Mouse (Mus musculus): ENCODE results near the gene Spry2. TPM values are rescaled to one million over a fixed set of nuclear protein-coding genes. Genes with fewer than 3 reads are reported as not detected.

Spry2 gene
- total RNA-seq, 2 experiments from 2014 or later: 25.0 to 31.8 TPM

GRCm38 (mm10) chr14:105894971-105895873 lies 1.4 kb downstream of the Spry2 start:
- DNase-seq: peak; percentile 63
- intact Hi-C loops (cut with DNase I; ENCODE audit: low total_unique reads): loop anchor here (5.0 kb wide), 1 partner anchor 153 kb away; no protein-coding TSS in a partner anchor

GRCm38 (mm10) chr14:105893623-105893995 lies 3.0 kb downstream of the Spry2 start:
- intact Hi-C loops (cut with DNase I; ENCODE audit: low total_unique reads): loop anchor here (5.0 kb wide), 1 partner anchor 151 kb away; no protein-coding TSS in a partner anchor
- peak; percentile 44 for DNase-seq

GRCm38 (mm10) chr14:105892941-105893622 lies 3.5 kb downstream of the Spry2 start:
- peak; percentile 12 for DNase-seq
- intact Hi-C loops (cut with DNase I; ENCODE audit: low total_unique reads): loop anchor here (5.0 kb wide), 1 partner anchor 151 kb away; no protein-coding TSS in a partner anchor

- DNase-seq: no peak
- intact Hi-C loops (cut with DNase I; ENCODE audit: low total_unique reads): loop anchor here (5.0 kb wide), 1 partner anchor 148 kb away; no protein-coding TSS in a partner anchor
Measured at GRCm38 (mm10) chr14:105890516-105891231, 5.9 kb downstream of the Spry2 start.

- intact Hi-C loops (cut with DNase I; ENCODE audit: low total_unique reads): no loop called here
- DNase-seq: no peak
Measured at GRCm38 (mm10) chr14:105886643-105887374, 9.8 kb downstream of the Spry2 start.

- DNase-seq: no peak
- intact Hi-C loops (cut with DNase I; ENCODE audit: low total_unique reads): no loop called here
Measured at GRCm38 (mm10) chr14:105885249-105885648, 11.4 kb downstream of the Spry2 start.

- intact Hi-C loops (cut with DNase I; ENCODE audit: low total_unique reads): no loop called here
- DNase-seq: no peak
Measured at GRCm38 (mm10) chr14:105883215-105883614, 13.4 kb downstream of the Spry2 start.

- intact Hi-C loops (cut with DNase I; ENCODE audit: low total_unique reads): no loop called here
- no peak for DNase-seq
Measured at GRCm38 (mm10) chr14:105878359-105878758, 18.3 kb downstream of the Spry2 start.

- DNase-seq: no peak
- intact Hi-C loops (cut with DNase I; ENCODE audit: low total_unique reads): no loop called here
Measured at GRCm38 (mm10) chr14:105876375-105876774, 20.2 kb downstream of the Spry2 start.

GRCm38 (mm10) chr14:105870370-105870936 lies 26.2 kb downstream of the Spry2 start:
- intact Hi-C loops (cut with DNase I; ENCODE audit: low total_unique reads): no loop called here
- DNase-seq: peak; percentile 15

- DNase-seq: no peak
- intact Hi-C loops (cut with DNase I; ENCODE audit: low total_unique reads): no loop called here
Measured at GRCm38 (mm10) chr14:105865381-105865938, 31.2 kb downstream of the Spry2 start.

- no peak for DNase-seq
- intact Hi-C loops (cut with DNase I; ENCODE audit: low total_unique reads): no loop called here
Measured at GRCm38 (mm10) chr14:105862199-105862598, 34.4 kb downstream of the Spry2 start.

- intact Hi-C loops (cut with DNase I; ENCODE audit: low total_unique reads): no loop called here
- no peak for DNase-seq
Measured at GRCm38 (mm10) chr14:105860920-105861319, 35.7 kb downstream of the Spry2 start.

GRCm38 (mm10) chr14:105860276-105860675 lies 36.3 kb downstream of the Spry2 start:
- intact Hi-C loops (cut with DNase I; ENCODE audit: low total_unique reads): no loop called here
- no peak for DNase-seq

- intact Hi-C loops (cut with DNase I; ENCODE audit: low total_unique reads): no loop called here
- DNase-seq: no peak
Measured at GRCm38 (mm10) chr14:105859876-105860275, 36.7 kb downstream of the Spry2 start.

- DNase-seq: no peak
Measured at GRCm38 (mm10) chr14:105859368-105859767, 37.3 kb downstream of the Spry2 start.

GRCm38 (mm10) chr14:105858935-105859334 lies 37.7 kb downstream of the Spry2 start:
- intact Hi-C loops (cut with DNase I; ENCODE audit: low total_unique reads): no loop called here
- no peak for DNase-seq

More at GRCm38 (mm10) chr14:105859368-105859767, 37.3 kb downstream of the Spry2 start:
- intact Hi-C loops (cut with DNase I; ENCODE audit: low total_unique reads): no loop called here

GRCm38 (mm10) chr14:105851359-105852067 lies 45.1 kb downstream of the Spry2 start:
- no peak for DNase-seq
- intact Hi-C loops (cut with DNase I; ENCODE audit: low total_unique reads): no loop called here

Measured in gastrocnemius, postnatal 14 days (tissue).